Comparison of ENCODE assay signal across 8 mouse cellular contexts in genomic region chr17:65886571-65886970, GRCm38 (mm10). TPM values are rescaled to one million over a fixed set of nuclear protein-coding genes. Genes with fewer than 3 reads are reported as not detected.
A peak's percentile ranks its signal among the peaks of the same experiment; 100 is the strongest.
DNase-seq lines count a peak whose midpoint lies in the region; ATAC-seq and TF ChIP-seq lines count a peak whose summit lies in the region.

No protein-coding gene starts in this region.

- no peaks in the 10 kb centered on the region; the same call in 1 of the 2 replicates for H3K4me1 ChIP-seq in cerebellum, adult 2 months (ENCODE audit: control insufficient read depth, insufficient read depth, low read length)
- peaks cover 45% of the 10 kb centered on the region for H3K4me1 ChIP-seq in E14TG2a.4 (replicated peaks; ENCODE audit: low read depth, low read length)
- H3K4me1 ChIP-seq in heart, embryonic 11.5 days (ENCODE audit: control insufficient read depth, insufficient read depth, low read length): peaks cover 14% of the 10 kb centered on the region
- peaks cover 9 to 16% of the 10 kb centered on the region in 2 experiments for H3K4me1 ChIP-seq in liver, embryonic 14.5 days (replicated peaks; ENCODE audit: control insufficient read depth in 2 of 2, insufficient read depth in 2 of 2, low read length in 1 of 2)

- WGBS in cerebellum, adult 2 months: 62% methylated on average over 9 of the region's 9 CpGs
- 70% methylated on average over 9 of the region's 9 CpGs for WGBS in heart, embryonic 11.5 days (ENCODE audit: insufficient replicate concordance)
- 55% methylated on average over 9 of the region's 9 CpGs for WGBS in liver, embryonic 14.5 days (ENCODE audit: insufficient replicate concordance)

- TF ChIP-seq POLR2A in cerebellum, adult 2 months (IDR thresholded peaks at IDR 0.05; ENCODE audit: borderline replicate concordance, insufficient read depth, low read length): no peak

- no peak for DNase-seq in cerebellum, adult 2 months
- no peak for DNase-seq in cerebellum, postnatal 14 days
- no peak for DNase-seq in liver, embryonic 14.5 days (ENCODE audit: low read depth in 3 of 3, low spot score in 3 of 3)
- DNase-seq in layer of hippocampus, adult 11-12 months (ENCODE audit: low spot score): no peak
- DNase-seq in left cerebral cortex, adult 8-10 months (ENCODE audit: low spot score in 2 of 2): no peak
- no peak for DNase-seq in frontal cortex, postnatal 14 days (ENCODE audit: low spot score in 2 of 2)

- peak overlapping the region; percentile 59 for H3K4me3 ChIP-seq in cerebellum, adult 2 months (replicated peaks; ENCODE audit: insufficient read depth, low read depth, low read length)
- H3K4me3 ChIP-seq in E14TG2a.4 (replicated peaks; ENCODE audit: low read length): peak overlapping the region; percentile 97
- peak overlapping the region; percentile 69 for H3K4me3 ChIP-seq in heart, embryonic 11.5 days (ENCODE audit: low read depth, low read length)
- H3K4me3 ChIP-seq in liver, embryonic 14.5 days (ENCODE audit: insufficient read depth in 1 of 2, low read depth in 2 of 2, low read length in 2 of 2): peak overlapping the region; percentile 79 to 83

- H3K27me3 ChIP-seq in cerebellum, adult 2 months (ENCODE audit: control insufficient read depth, insufficient read depth, low read length): no peaks in the 10 kb centered on the region
- H3K27me3 ChIP-seq in E14TG2a.4 (ENCODE audit: insufficient read depth, low read length): no peaks in the 10 kb centered on the region
- H3K27me3 ChIP-seq in heart, embryonic 11.5 days (ENCODE audit: control insufficient read depth, insufficient read depth, low read length): no peaks in the 10 kb centered on the region
- no peaks in the 10 kb centered on the region for H3K27me3 ChIP-seq in liver, embryonic 14.5 days (ENCODE audit: control insufficient read depth, insufficient read depth, low read length)

- no peak for ATAC-seq in heart, embryonic 11.5 days (replicated peaks; ENCODE audit: insufficient number of reproducible peaks, low FRiP score, low TSS enrichment)
- ATAC-seq in liver, embryonic 14.5 days (ENCODE audit: insufficient read depth): no peak

- no peak for TF ChIP-seq CTCF in cerebellum, adult 2 months (IDR thresholded peaks at IDR 0.05; ENCODE audit: borderline replicate concordance, insufficient read depth, low read depth, low read length)
- TF ChIP-seq CTCF in E14TG2a.4 (conservative IDR thresholded peaks at IDR 0.05; ENCODE audit: low read length): no peak
- TF ChIP-seq CTCF in liver, embryonic 14.5 days (IDR thresholded peaks at IDR 0.05; ENCODE audit: low read depth): no peak

- peak overlapping the region; percentile 97 for H3K4me2 ChIP-seq in heart, embryonic 11.5 days
- H3K4me2 ChIP-seq in liver, embryonic 14.5 days (ENCODE audit: low read depth): peak overlapping the region; percentile 100

- TF ChIP-seq EP300 in liver, embryonic 14.5 days (IDR thresholded peaks at IDR 0.05; ENCODE audit: low read depth): no peak

- H3K36me3 ChIP-seq in E14TG2a.4 (ENCODE audit: insufficient read depth, low read length): no peaks in the 10 kb centered on the region
- no peaks in the 10 kb centered on the region for H3K36me3 ChIP-seq in heart, embryonic 11.5 days (ENCODE audit: control insufficient read depth, insufficient read depth, low read length)
- no peaks in the 10 kb centered on the region for H3K36me3 ChIP-seq in liver, embryonic 14.5 days (replicated peaks; ENCODE audit: control insufficient read depth, insufficient read depth, low read depth)

- peak overlapping the region; percentile 94; the same call in 1 of the 2 replicates for H3K27ac ChIP-seq in cerebellum, adult 2 months (ENCODE audit: insufficient read depth, low read length)
- H3K27ac ChIP-seq in heart, embryonic 11.5 days (ENCODE audit: low read depth, low read length): peak overlapping the region; percentile 95
- H3K27ac ChIP-seq in liver, embryonic 14.5 days: peak overlapping the region; percentile 90; the same call in 1 of the 2 replicates

- peak overlapping the region; percentile 90 for H3K9ac ChIP-seq in heart, embryonic 11.5 days (ENCODE audit: low read depth, low read length)
- H3K9ac ChIP-seq in liver, embryonic 14.5 days (replicated peaks): peak overlapping the region; percentile 79

- no peaks in the 10 kb centered on the region for H3K9me3 ChIP-seq in E14TG2a.4 (ENCODE audit: low read length)
- no peaks in the 10 kb centered on the region for H3K9me3 ChIP-seq in heart, embryonic 11.5 days (replicated peaks; ENCODE audit: control insufficient read depth, low read length)
- no peaks in the 10 kb centered on the region for H3K9me3 ChIP-seq in liver, embryonic 14.5 days (ENCODE audit: control insufficient read depth, low read length)

RNA-seq across cellular contexts. Expression of gene Ralbp1, which starts 1.0 kb away (rescaled TPM):
- 44.9 and 48.5 TPM in 2 replicates for polyA plus RNA-seq in cerebellum, adult 2 months (2012; rRNA removed)
- 46.9 and 47.5 TPM in 2 replicates for polyA plus RNA-seq in heart, embryonic 11.5 days (2014; fragmentation: Nextera tagmentation; extraction: Ambion mirVana)
- polyA plus RNA-seq in liver, embryonic 14.5 days (2012; rRNA removed): 11.0 and 15.7 TPM in 2 replicates
- 36.0 and 38.1 TPM in 2 replicates for polyA plus RNA-seq in liver, embryonic 14.5 days (2014; fragmentation: Nextera tagmentation; extraction: Ambion mirVana)
- total RNA-seq in left cerebral cortex, adult 8-10 months (2022): 10 to 100 TPM; 64.6 to 75.2 (median 69.3) TPM
